Mouse (Mus musculus): Measurements from ENCODE around the gene Dnajc7.
"Not testable (repeated sequence)": the region's sequence is repeated elsewhere in the genome, so short reads cannot be mapped to it uniquely, and the experiment has no call there.

Gene Dnajc7

DNA sequence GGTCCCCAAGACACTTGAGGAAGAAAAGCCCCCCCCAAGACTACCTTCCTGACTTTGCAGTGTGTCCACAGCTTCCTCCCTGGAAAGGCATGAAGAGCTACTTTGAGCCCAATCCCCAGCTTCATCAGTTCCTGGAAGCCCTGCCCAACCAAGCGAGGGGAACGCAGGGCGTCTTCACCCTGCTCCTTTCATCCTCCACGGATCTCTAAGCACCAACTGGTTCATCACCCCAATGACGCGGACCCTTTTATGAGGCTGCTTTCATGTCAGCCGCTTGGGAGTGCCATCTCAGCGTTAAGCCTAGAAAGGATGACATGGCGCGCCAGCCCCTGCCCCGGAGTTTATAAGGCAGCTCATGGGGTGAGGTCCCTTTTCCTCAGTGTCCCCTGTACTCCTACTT lies at the start of gene Dnajc7:
Gene Dnajc7, minus strand, starts transcription at position 187 of the 400 bp plus-strand sequence.
- Histone ChIP-seq H3K36me3 (ENCODE audit: insufficient read depth, low read length) (peaks cover 23% of the 10 kb centered on the region), H3K4me3 (replicated peaks; ENCODE audit: low read length) (peak within 1 kb of the TSS; percentile 99), H3K4me1 (replicated peaks; ENCODE audit: low read depth, low read length) (peaks cover 58% of the 10 kb centered on the region), H3K9me3 (ENCODE audit: low read length) (no peaks in the 10 kb centered on the region), H3K27me3 (ENCODE audit: insufficient read depth, low read length) (no peaks in the 10 kb centered on the region)
- TF ChIP-seq POU5F1 (IDR thresholded peaks at IDR 0.05; ENCODE audit: borderline replicate concordance, low read length) (no peak), NANOG (IDR thresholded peaks at IDR 0.05; ENCODE audit: borderline replicate concordance, low read length) (no peak), CTCF (conservative IDR thresholded peaks at IDR 0.05; ENCODE audit: low read length) (no peak)

DNA sequence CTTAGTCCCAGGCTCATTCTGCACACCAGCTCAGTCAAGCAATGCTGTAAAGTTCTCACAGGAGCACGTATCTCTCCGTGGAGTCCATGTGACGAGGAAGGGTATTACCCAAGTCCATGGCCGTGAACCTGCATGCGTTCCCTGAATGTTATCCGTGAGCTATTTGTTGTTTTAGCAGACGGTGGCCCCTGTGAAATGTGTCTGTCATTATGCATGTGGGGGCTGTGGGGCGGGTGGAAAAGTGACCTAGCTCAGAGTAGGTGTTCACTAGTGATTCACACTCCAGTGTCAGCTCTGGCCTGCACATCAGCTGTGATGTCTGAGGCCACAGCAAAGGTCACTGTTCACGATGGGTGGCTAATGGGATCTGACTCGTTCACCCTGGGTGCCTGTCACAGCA lies 39.8 kb upstream of the Dnajc7 start:
- H3K9me3 ChIP-seq (ENCODE audit: low read length) = peaks cover 59% of the 10 kb centered on the region
- no peaks in the 10 kb centered on the region for H3K36me3 ChIP-seq (ENCODE audit: insufficient read depth, low read length)
- no peaks in the 10 kb centered on the region for H3K27me3 ChIP-seq (ENCODE audit: insufficient read depth, low read length)
- no peak overlapping the region for H3K4me3 ChIP-seq (replicated peaks; ENCODE audit: low read length)
- no peak for TF ChIP-seq POU5F1 (IDR thresholded peaks at IDR 0.05; ENCODE audit: borderline replicate concordance, low read length)
- no peak for TF ChIP-seq CTCF (conservative IDR thresholded peaks at IDR 0.05; ENCODE audit: low read length)
- TF ChIP-seq NANOG (IDR thresholded peaks at IDR 0.05; ENCODE audit: borderline replicate concordance, low read length) = no peak
- peaks cover 16% of the 10 kb centered on the region for H3K4me1 ChIP-seq (replicated peaks; ENCODE audit: low read depth, low read length)

DNA sequence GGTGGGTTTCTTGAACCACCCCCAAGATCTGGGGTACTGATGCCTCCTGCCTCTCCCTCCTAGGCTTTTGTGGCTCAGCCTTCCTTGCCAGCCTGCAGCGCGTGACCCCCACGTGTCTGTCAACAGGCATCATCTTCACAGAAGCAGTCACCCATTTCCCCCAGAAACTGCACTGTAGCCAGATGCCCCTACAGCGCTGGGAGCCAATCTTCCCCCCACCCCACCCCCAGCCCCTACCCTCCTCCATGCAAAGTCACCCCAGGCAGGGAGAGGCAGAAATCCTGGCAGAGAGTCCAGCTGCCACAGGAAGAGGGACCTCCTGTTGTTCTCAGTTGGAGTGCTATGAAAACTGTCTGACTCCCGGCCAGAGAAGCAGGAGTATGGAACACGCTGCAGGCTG lies 36.5 kb upstream of the Dnajc7 start:
- H3K27me3 ChIP-seq (ENCODE audit: insufficient read depth, low read length) = peaks cover 7% of the 10 kb centered on the region; the same call in 1 of the 2 replicates

DNA sequence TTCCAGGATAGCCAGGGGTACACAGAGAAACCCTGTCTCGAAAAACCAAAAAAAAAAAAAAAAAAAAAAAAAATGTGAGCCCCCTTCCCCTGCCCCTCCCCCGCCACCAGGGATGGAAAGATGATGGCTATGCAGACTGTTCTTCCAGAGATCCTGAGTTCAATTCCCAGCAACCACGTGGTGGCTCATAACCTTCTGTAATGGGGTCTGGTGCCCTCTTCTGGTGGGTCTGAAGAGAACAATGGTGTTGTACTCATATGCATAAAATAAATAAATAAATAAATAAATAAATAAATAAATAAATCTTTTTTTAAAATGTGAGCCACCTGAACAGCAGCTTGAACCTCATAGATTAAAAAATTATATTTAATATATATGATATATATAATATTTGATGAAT lies 35.6 kb upstream of the Dnajc7 start:
- not testable (repeated sequence) for H3K4me3 ChIP-seq (replicated peaks; ENCODE audit: low read length); H3K36me3 ChIP-seq (ENCODE audit: insufficient read depth, low read length)
- H3K4me1 ChIP-seq (replicated peaks; ENCODE audit: low read depth, low read length) = peaks cover 44% of the 10 kb centered on the region
- peaks cover 34% of the 10 kb centered on the region for H3K9me3 ChIP-seq (ENCODE audit: low read length)
- H3K27me3 ChIP-seq (ENCODE audit: insufficient read depth, low read length) = peaks cover 15% of the 10 kb centered on the region

More for the DNA sequence above, 36.5 kb upstream of the Dnajc7 start:
- peaks cover 35% of the 10 kb centered on the region for H3K4me1 ChIP-seq (replicated peaks; ENCODE audit: low read depth, low read length)
- TF ChIP-seq NANOG (IDR thresholded peaks at IDR 0.05; ENCODE audit: borderline replicate concordance, low read length) (no peak), CTCF (conservative IDR thresholded peaks at IDR 0.05; ENCODE audit: low read length) (no peak), POU5F1 (IDR thresholded peaks at IDR 0.05; ENCODE audit: borderline replicate concordance, low read length) (no peak)
- peaks cover 43% of the 10 kb centered on the region for H3K9me3 ChIP-seq (ENCODE audit: low read length)
- no peak overlapping the region for H3K4me3 ChIP-seq (replicated peaks; ENCODE audit: low read length)
- H3K36me3 ChIP-seq (ENCODE audit: insufficient read depth, low read length) = no peaks in the 10 kb centered on the region

DNA sequence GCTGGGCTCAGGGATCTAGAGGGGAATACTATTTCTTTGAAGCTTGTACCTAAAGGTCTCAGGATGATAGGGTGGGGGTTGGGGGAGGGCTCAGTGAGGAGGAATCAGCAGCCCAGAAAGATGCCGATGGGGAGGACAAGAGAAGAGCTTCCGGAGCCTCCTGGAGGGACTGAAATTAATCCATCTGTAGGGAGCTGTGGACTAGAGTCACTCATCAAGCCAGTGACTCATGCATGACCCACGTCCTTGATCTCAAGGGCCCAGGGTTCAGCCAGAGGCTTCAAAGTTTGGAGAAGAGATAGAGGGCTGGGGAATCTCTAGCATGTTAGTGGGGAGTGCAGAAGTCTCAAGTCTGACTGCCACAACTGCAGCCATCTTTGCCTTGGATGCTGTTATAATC lies 31.8 kb upstream of the Dnajc7 start:
- Histone ChIP-seq H3K9me3 (ENCODE audit: low read length) (no peaks in the 10 kb centered on the region), H3K27me3 (ENCODE audit: insufficient read depth, low read length) (peaks cover 29% of the 10 kb centered on the region), H3K4me1 (replicated peaks; ENCODE audit: low read depth, low read length) (peaks cover 47% of the 10 kb centered on the region), H3K36me3 (ENCODE audit: insufficient read depth, low read length) (no peaks in the 10 kb centered on the region), H3K4me3 (replicated peaks; ENCODE audit: low read length) (no peak overlapping the region)
- TF ChIP-seq POU5F1 (IDR thresholded peaks at IDR 0.05; ENCODE audit: borderline replicate concordance, low read length) (no peak), CTCF (conservative IDR thresholded peaks at IDR 0.05; ENCODE audit: low read length) (no peak), NANOG (IDR thresholded peaks at IDR 0.05; ENCODE audit: borderline replicate concordance, low read length) (no peak)

DNA sequence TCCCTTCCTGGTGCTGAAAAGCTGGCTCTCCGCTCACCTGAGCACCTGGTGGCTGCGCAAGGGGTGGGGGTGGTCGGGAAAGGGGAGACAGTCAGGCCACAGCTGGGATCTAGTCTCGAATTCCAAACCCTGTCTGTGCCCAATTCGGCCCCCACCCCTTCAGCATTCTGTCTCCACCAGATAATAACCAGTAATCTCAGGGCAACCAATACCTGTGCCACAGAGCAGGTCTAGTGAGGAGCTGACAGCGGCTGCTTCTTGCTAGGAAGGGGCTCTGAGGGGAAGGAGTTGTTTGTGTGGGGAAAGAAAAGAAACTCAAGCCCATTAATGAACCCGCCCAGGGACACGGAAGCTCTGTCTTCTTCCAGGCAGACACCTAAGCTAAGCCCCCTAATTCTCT lies 31.2 kb upstream of the Dnajc7 start:
- TF ChIP-seq POU5F1 (IDR thresholded peaks at IDR 0.05; ENCODE audit: borderline replicate concordance, low read length) (no peak), CTCF (conservative IDR thresholded peaks at IDR 0.05; ENCODE audit: low read length) (no peak), NANOG (IDR thresholded peaks at IDR 0.05; ENCODE audit: borderline replicate concordance, low read length) (no peak)
- Histone ChIP-seq H3K27me3 (ENCODE audit: insufficient read depth, low read length) (peaks cover 29% of the 10 kb centered on the region), H3K4me3 (replicated peaks; ENCODE audit: low read length) (no peak overlapping the region), H3K4me1 (replicated peaks; ENCODE audit: low read depth, low read length) (peaks cover 41% of the 10 kb centered on the region), H3K36me3 (ENCODE audit: insufficient read depth, low read length) (no peaks in the 10 kb centered on the region), H3K9me3 (ENCODE audit: low read length) (no peaks in the 10 kb centered on the region)

DNA sequence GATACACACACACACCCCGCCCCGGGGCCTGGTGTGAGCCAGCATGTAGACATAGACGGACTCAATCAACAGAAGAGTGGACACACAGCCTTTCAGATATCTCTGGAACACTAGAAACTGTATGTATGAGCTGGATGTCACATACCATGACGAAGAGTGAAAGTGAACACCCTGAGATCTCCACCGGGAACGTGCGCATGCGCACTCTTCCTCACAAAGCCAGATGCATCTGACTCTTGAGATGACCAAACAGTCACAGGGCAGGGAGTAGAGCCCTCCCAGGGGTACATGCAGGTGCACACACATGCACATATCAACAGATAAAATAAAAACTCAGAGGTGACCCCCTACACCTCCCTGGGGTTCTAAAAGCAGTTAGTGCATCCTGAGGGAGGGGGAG lies 28.4 kb upstream of the Dnajc7 start:
- TF ChIP-seq CTCF (conservative IDR thresholded peaks at IDR 0.05; ENCODE audit: low read length) = no peak
- TF ChIP-seq NANOG (IDR thresholded peaks at IDR 0.05; ENCODE audit: borderline replicate concordance, low read length) = no peak
- no peak for TF ChIP-seq POU5F1 (IDR thresholded peaks at IDR 0.05; ENCODE audit: borderline replicate concordance, low read length)
- H3K4me1 ChIP-seq (replicated peaks; ENCODE audit: low read depth, low read length) = peaks cover 34% of the 10 kb centered on the region
- H3K9me3 ChIP-seq (ENCODE audit: low read length) = no peaks in the 10 kb centered on the region

DNA sequence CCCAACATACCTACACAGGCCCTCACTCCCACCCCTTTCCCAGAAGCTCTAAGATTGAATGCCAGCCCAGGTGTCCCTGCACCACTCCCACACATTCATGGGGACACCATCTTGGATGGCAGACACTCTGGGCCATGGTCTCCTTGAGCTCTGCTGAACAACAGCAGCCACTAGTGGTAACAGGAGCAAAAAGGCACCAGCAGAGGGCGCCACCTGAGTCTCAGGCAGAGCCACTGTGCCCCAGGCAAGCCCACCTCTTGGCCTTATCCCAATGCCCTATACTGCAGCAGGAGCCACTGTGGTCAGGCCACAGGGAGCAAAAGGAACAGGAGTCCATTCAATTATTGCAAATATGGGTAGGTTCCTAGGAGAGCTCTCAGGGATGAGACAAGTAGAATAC lies 26.3 kb upstream of the Dnajc7 start:
- Histone ChIP-seq H3K4me3 (replicated peaks; ENCODE audit: low read length) (no peak overlapping the region), H3K4me1 (replicated peaks; ENCODE audit: low read depth, low read length) (peaks cover 22% of the 10 kb centered on the region), H3K27me3 (ENCODE audit: insufficient read depth, low read length) (peaks cover 43% of the 10 kb centered on the region), H3K9me3 (ENCODE audit: low read length) (no peaks in the 10 kb centered on the region), H3K36me3 (ENCODE audit: insufficient read depth, low read length) (no peaks in the 10 kb centered on the region)
- peak; percentile 80 for TF ChIP-seq CTCF (conservative IDR thresholded peaks at IDR 0.05; ENCODE audit: low read length)
- no peak for TF ChIP-seq POU5F1 (IDR thresholded peaks at IDR 0.05; ENCODE audit: borderline replicate concordance, low read length)

More for the DNA sequence above, 28.4 kb upstream of the Dnajc7 start:
- Histone ChIP-seq H3K36me3 (ENCODE audit: insufficient read depth, low read length) (no peaks in the 10 kb centered on the region), H3K27me3 (ENCODE audit: insufficient read depth, low read length) (peaks cover 40% of the 10 kb centered on the region), H3K4me3 (replicated peaks; ENCODE audit: low read length) (no peak overlapping the region)

Data from E14TG2a.4 (cell line).